Mouse (Mus musculus): Measurements from ENCODE around the gene Nppa. TPM values are rescaled to one million over a fixed set of nuclear protein-coding genes. Genes with fewer than 3 reads are reported as not detected.
A peak's percentile ranks its signal among the peaks of the same experiment; 100 is the strongest.

Nppa gene
- 1.3 and 2.0 TPM in 2 replicates for polyA plus RNA-seq (2016; fragmentation: Nextera tagmentation; extraction: Ambion mirVana)

GRCm38 (mm10) chr4:148000202-148000772 lies at the start of gene Nppa:
Nppa (plus strand) TSS chr4:148000722.
- H3K4me2 ChIP-seq = no peak within 1 kb of the TSS
- H3K9me3 ChIP-seq (replicated peaks) = no peaks in the 10 kb centered on the region
- no peaks in the 10 kb centered on the region for H3K4me1 ChIP-seq
- 32% methylated on average over 12 of the region's 12 CpGs for WGBS (ENCODE audit: insufficient replicate concordance)
- H3K9ac ChIP-seq = no peak within 1 kb of the TSS
- H3K4me3 ChIP-seq = no peak within 1 kb of the TSS
- H3K27me3 ChIP-seq (replicated peaks) = 0 out of 2 replicates have a peak, but pooled peaks cover 4% of the 10 kb centered on the region
- no peak for ATAC-seq
- no peak within 1 kb of the TSS for H3K27ac ChIP-seq
- H3K36me3 ChIP-seq = no peaks in the 10 kb centered on the region; the same call in 1 of the 2 replicates

GRCm38 (mm10) chr4:147953590-147953989 lies 46.9 kb upstream of the Nppa start:
- ATAC-seq = no peak; the same call in 1 of the 2 replicates
- H3K27me3 ChIP-seq (replicated peaks) = no peaks in the 10 kb centered on the region
- H3K27ac ChIP-seq = no peak overlapping the region
- 5% methylated on average over 4 of the region's 4 CpGs for WGBS (ENCODE audit: insufficient replicate concordance)
- no peaks in the 10 kb centered on the region for H3K4me1 ChIP-seq
- no peak overlapping the region for H3K9ac ChIP-seq
- no peak overlapping the region for H3K4me2 ChIP-seq
- peaks cover 8% of the 10 kb centered on the region for H3K36me3 ChIP-seq
- H3K4me3 ChIP-seq = no peak overlapping the region
- no peaks in the 10 kb centered on the region for H3K9me3 ChIP-seq (replicated peaks)

DNA sequence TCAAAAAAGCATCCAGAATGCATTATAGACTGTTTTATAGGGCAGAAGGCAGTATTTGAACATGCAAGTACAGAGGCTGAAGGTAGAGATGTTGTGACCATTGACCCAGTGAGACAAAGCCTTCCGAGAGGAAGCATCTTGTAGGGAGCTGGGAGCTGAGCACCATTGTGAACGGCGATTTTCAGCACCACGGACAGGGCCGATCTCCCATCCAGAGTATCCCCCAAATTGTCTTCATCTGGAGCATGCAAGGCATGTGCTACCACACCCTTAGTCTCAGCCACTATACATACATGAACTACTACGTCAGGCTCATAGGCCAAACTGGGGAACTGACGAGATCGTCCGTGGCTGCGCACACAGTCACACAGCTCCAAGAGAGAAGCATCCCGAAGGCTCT lies 43.4 kb upstream of the Nppa start:
- no peak overlapping the region for H3K4me2 ChIP-seq
- H3K4me1 ChIP-seq = no peaks in the 10 kb centered on the region
- ATAC-seq = no peak
- 39% methylated on average over 11 of the region's 11 CpGs for WGBS (ENCODE audit: insufficient replicate concordance)
- H3K9ac ChIP-seq = no peak overlapping the region
- peaks cover 5% of the 10 kb centered on the region; the same call in 1 of the 2 replicates for H3K27me3 ChIP-seq (replicated peaks)
- no peaks in the 10 kb centered on the region for H3K36me3 ChIP-seq
- no peak overlapping the region for H3K4me3 ChIP-seq
- H3K9me3 ChIP-seq (replicated peaks) = no peaks in the 10 kb centered on the region
- H3K27ac ChIP-seq = no peak overlapping the region

DNA sequence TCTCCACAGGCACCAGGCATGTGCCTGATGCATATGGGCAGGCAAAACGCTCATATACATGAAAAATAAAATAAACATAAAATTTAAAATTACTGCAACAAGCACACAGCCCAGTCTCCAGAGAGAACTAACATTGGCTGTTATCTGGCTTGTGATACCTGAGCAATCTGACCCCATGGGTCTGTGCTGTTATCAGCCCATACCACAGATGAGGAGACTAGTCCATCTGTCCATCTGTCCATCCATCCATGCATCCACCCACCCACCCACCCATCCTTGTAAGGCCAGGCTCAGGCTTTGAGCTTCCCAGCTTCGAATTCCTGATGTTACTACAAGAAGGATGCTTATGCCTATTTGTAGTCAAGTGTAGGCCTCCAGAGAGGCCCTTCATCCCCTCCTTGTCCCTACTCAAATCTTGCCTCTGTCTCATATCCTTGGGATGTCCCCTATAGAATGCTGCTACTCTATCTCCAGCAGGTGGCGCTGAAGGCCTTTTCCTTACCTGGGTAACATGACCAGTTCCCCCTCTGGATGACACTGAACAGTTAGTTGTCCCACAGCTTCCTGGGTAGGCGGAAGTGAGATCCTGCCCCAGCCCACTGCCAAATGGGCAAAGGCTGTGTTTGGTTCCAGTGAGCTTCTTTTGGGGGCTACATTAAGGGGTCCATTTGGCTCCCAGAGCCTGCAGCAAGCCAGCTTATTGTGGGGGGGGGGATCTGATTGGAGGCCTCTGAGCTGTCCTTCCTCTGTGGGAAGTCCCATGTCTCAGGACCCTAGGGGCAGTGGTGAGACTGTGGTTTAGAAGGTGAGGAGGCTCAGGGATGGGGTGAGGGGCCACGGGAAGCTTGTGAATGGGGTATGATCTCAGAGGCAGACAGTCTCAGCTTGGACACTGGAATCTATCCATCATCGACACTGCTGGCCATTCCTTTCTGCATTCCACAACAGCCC lies 40.4 kb upstream of the Nppa start:
- H3K9me3 ChIP-seq (replicated peaks) = no peaks in the 10 kb centered on the region
- H3K4me3 ChIP-seq = no peak overlapping the region
- no peak overlapping the region for H3K9ac ChIP-seq
- ATAC-seq = peak; percentile 57
- no peak overlapping the region for H3K27ac ChIP-seq
- no peaks in the 10 kb centered on the region for H3K4me1 ChIP-seq
- H3K4me2 ChIP-seq = no peak overlapping the region
- WGBS (ENCODE audit: insufficient replicate concordance) = 28% methylated on average over 6 of the region's 6 CpGs
- no peaks in the 10 kb centered on the region for H3K36me3 ChIP-seq
- H3K27me3 ChIP-seq (replicated peaks) = peaks cover 11% of the 10 kb centered on the region; the same call in 1 of the 2 replicates

- Histone ChIP-seq H3K4me2 (no peak overlapping the region), H3K27me3 (replicated peaks) (peaks cover 11% of the 10 kb centered on the region; the same call in 1 of the 2 replicates), H3K4me3 (no peak overlapping the region), H3K36me3 (no peaks in the 10 kb centered on the region), H3K4me1 (no peaks in the 10 kb centered on the region), H3K9me3 (replicated peaks) (no peaks in the 10 kb centered on the region), H3K27ac (no peak overlapping the region), H3K9ac (no peak overlapping the region)
- ATAC-seq = no peak
- WGBS (ENCODE audit: insufficient replicate concordance) = 56% methylated on average over 6 of the region's 6 CpGs
Observed at GRCm38 (mm10) chr4:147962781-147963180, 37.7 kb upstream of the Nppa start.

DNA sequence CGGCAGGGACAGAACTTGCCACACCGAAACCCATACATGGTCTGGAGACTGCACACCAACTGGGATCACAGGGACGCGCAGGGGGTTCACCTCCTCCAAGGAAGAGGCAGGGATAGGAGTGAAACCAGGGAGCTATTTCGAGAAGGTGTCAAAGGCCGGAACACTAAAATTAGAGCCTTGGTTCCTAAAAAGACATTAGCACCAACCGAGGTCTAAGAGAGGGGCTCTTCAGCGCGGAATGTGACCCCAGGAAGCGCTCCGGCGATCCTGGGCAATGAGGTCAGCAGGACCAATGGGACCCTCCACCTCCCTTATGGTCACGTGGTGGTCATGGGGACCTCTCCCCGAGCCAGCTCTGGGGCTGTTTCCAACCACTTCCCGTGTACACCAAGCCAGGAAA lies 36.9 kb upstream of the Nppa start:
- no peak overlapping the region for H3K4me3 ChIP-seq
- H3K36me3 ChIP-seq = no peaks in the 10 kb centered on the region
- H3K4me2 ChIP-seq = no peak overlapping the region
- peaks cover 11% of the 10 kb centered on the region; the same call in 1 of the 2 replicates for H3K27me3 ChIP-seq (replicated peaks)
- ATAC-seq = no peak
- no peaks in the 10 kb centered on the region for H3K4me1 ChIP-seq
- no peak overlapping the region for H3K9ac ChIP-seq
- no peaks in the 10 kb centered on the region for H3K9me3 ChIP-seq (replicated peaks)
- 76% methylated on average over 15 of the region's 15 CpGs for WGBS (ENCODE audit: insufficient replicate concordance)
- no peak overlapping the region for H3K27ac ChIP-seq

DNA sequence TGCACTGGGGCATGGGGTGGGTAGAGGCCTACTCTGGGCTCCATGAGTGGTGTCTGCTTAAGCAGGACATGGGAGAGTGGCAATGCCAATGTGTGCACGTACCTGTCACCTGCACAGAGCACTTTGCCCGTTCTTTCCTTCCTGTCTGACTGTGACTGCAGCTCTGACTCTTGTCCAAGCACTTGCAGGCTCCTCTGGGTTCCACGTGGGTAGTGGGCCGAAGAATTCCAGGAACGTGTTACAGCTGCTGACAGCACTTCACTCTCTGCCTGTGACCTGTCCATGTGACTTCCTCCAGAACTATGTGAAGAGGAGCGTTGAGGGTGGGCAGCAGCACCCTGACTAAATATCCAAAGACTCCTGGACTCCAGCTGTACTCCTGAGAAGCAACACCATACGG lies 34.8 kb upstream of the Nppa start:
- 59% methylated on average over 7 of the region's 7 CpGs for WGBS (ENCODE audit: insufficient replicate concordance)

GRCm38 (mm10) chr4:147968816-147969215 lies 31.7 kb upstream of the Nppa start:
- H3K4me1 ChIP-seq = peaks cover 9% of the 10 kb centered on the region
- ATAC-seq = no peak
- no peak overlapping the region for H3K4me3 ChIP-seq
- H3K27me3 ChIP-seq (replicated peaks) = 0 out of 2 replicates have a peak, but pooled peaks cover 3% of the 10 kb centered on the region
- no peak overlapping the region for H3K27ac ChIP-seq
- no peak overlapping the region for H3K9ac ChIP-seq
- no peaks in the 10 kb centered on the region for H3K9me3 ChIP-seq (replicated peaks)
- H3K36me3 ChIP-seq = no peaks in the 10 kb centered on the region
- 68% methylated on average over 2 of the region's 2 CpGs for WGBS (ENCODE audit: insufficient replicate concordance)
- H3K4me2 ChIP-seq = peak overlapping the region; percentile 21; the same call in 1 of the 2 replicates

More for the DNA sequence above, 34.8 kb upstream of the Nppa start:
- no peak overlapping the region for H3K4me3 ChIP-seq
- no peak overlapping the region for H3K9ac ChIP-seq
- no peaks in the 10 kb centered on the region for H3K36me3 ChIP-seq
- H3K27ac ChIP-seq = no peak overlapping the region
- peaks cover 14% of the 10 kb centered on the region; the same call in 1 of the 2 replicates for H3K27me3 ChIP-seq (replicated peaks)
- H3K4me1 ChIP-seq = peaks cover 9% of the 10 kb centered on the region
- no peak overlapping the region for H3K4me2 ChIP-seq
- ATAC-seq = no peak
- no peaks in the 10 kb centered on the region for H3K9me3 ChIP-seq (replicated peaks)

- H3K36me3 ChIP-seq = no peaks in the 10 kb centered on the region
- ATAC-seq = peak; percentile 49; the same call in 1 of the 2 replicates
- no peak overlapping the region for H3K27ac ChIP-seq
- H3K4me1 ChIP-seq = peaks cover 9% of the 10 kb centered on the region
- H3K4me3 ChIP-seq = no peak overlapping the region
- no peaks in the 10 kb centered on the region for H3K9me3 ChIP-seq (replicated peaks)
- H3K27me3 ChIP-seq (replicated peaks) = 0 out of 2 replicates have a peak, but pooled peaks cover 3% of the 10 kb centered on the region
- WGBS (ENCODE audit: insufficient replicate concordance) = 12% methylated on average over 9 of the region's 9 CpGs
- H3K9ac ChIP-seq = no peak overlapping the region
- peak overlapping the region; percentile 21 for H3K4me2 ChIP-seq
Observed at GRCm38 (mm10) chr4:147969337-147969736, 31.2 kb upstream of the Nppa start.

- H3K4me1 ChIP-seq = peaks cover 9% of the 10 kb centered on the region
- H3K9ac ChIP-seq = no peak overlapping the region
- H3K9me3 ChIP-seq (replicated peaks) = no peaks in the 10 kb centered on the region
- no peak overlapping the region for H3K4me2 ChIP-seq
- WGBS (ENCODE audit: insufficient replicate concordance) = 24% methylated on average over 3 of the region's 3 CpGs
- peak; percentile 82 for ATAC-seq
- no peak overlapping the region for H3K27ac ChIP-seq
- H3K36me3 ChIP-seq = no peaks in the 10 kb centered on the region
- H3K27me3 ChIP-seq (replicated peaks) = 0 out of 2 replicates have a peak, but pooled peaks cover 2% of the 10 kb centered on the region
- H3K4me3 ChIP-seq = no peak overlapping the region
Observed at GRCm38 (mm10) chr4:147976237-147976636, 24.3 kb upstream of the Nppa start.

- 66% methylated on average over 4 of the region's 4 CpGs for WGBS (ENCODE audit: insufficient replicate concordance)
- Histone ChIP-seq H3K4me2 (no peak overlapping the region), H3K4me3 (no peak overlapping the region), H3K9me3 (replicated peaks) (no peaks in the 10 kb centered on the region), H3K27ac (no peak overlapping the region), H3K4me1 (peaks cover 9% of the 10 kb centered on the region), H3K27me3 (replicated peaks) (0 out of 2 replicates have a peak, but pooled peaks cover 8% of the 10 kb centered on the region), H3K9ac (no peak overlapping the region), H3K36me3 (no peaks in the 10 kb centered on the region)
- ATAC-seq = no peak
Observed at GRCm38 (mm10) chr4:147977726-147978125, 22.8 kb upstream of the Nppa start.

- Histone ChIP-seq H3K9ac (no peak overlapping the region), H3K4me3 (no peak overlapping the region), H3K4me1 (peaks cover 9% of the 10 kb centered on the region), H3K27ac (no peak overlapping the region), H3K9me3 (replicated peaks) (no peaks in the 10 kb centered on the region), H3K36me3 (no peaks in the 10 kb centered on the region), H3K4me2 (no peak overlapping the region), H3K27me3 (replicated peaks) (0 out of 2 replicates have a peak, but pooled peaks cover 8% of the 10 kb centered on the region)
- 74% methylated on average over 6 of the region's 6 CpGs for WGBS (ENCODE audit: insufficient replicate concordance)
- no peak for ATAC-seq
Observed at GRCm38 (mm10) chr4:147978391-147978790, 22.1 kb upstream of the Nppa start.
